Mouse (Mus musculus): ENCODE data around the gene Gm10662.
"Not testable (repeated sequence)": the region's sequence is repeated elsewhere in the genome, so short reads cannot be mapped to it uniquely, and the experiment has no call there.

DNA sequence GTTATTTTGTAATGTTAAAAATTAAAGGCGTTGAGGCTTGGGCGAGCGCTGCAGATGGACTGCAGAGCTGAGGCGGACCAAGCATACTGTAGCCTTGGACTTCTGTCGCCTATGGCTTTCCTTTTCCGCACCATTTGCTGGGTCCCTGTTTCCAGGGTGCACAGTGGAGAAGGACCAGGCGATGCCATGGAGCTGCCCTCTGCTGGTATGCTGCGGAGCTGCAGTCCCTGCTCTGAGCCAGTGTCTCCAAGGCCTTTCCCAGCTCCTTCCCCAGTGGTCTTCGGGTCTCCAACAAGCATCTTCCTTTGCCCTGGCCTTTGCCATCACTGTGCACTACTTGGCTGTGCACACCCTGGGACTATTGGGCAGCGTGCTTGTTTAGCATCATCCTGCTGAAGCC, 19.2 kb upstream of the Gm10662 start:
- not testable (repeated sequence) for TF ChIP-seq CTCF, POLR2A (IDR thresholded peaks at IDR 0.05; ENCODE audit: insufficient read depth, low read depth, low read length)
